Mouse (Mus musculus) liver, adult 2 months (tissue): ENCODE results near the gene Fam111a.

ENCODE experiments used
- CTCF ChIP-seq: fragments of 200-500 bp; IDR thresholded peaks from 2 replicates; pipeline ENCODE4 v1.5.1; 2011; ENCODE audit warnings: low read depth, low read length, control low read depth
- POLR2A ChIP-seq: fragments of 200-500 bp; IDR thresholded peaks from 2 replicates; pipeline ENCODE4 v1.6.1; 2011; ENCODE audit warnings: low read length, control low read depth; ENCODE audit not compliant: insufficient read depth; ENCODE audit errors: extremely low read depth

GRCm38 (mm10) chr19:12541644-12542043 lies 3.9 kb upstream of the Fam111a start:
- TF ChIP-seq POLR2A (no peak), CTCF (no peak)
